Mouse (Mus musculus): Measurements from ENCODE around the gene Glb1l.

GRCm38 (mm10) chr1:75210136-75211087, at the start of gene Glb1l, which contains the start of gene Stk16:
- TF ChIP-seq CTCF (IDR thresholded peaks at IDR 0.05; ENCODE audit: borderline replicate concordance, insufficient read depth, low read depth, low read length) = no peak
- peak; percentile 63; the same call in 1 of the 2 replicates for TF ChIP-seq POLR2A (IDR thresholded peaks at IDR 0.05; ENCODE audit: borderline replicate concordance, insufficient read depth, low read length)
